Mouse (Mus musculus) neural tube, embryonic 13.5 days (tissue): Measurements from ENCODE around the gene Gm10563. TPM values are rescaled to one million over a fixed set of nuclear protein-coding genes. Genes with fewer than 3 reads are reported as not detected.
"Not testable (repeated sequence)": the region's sequence is repeated elsewhere in the genome, so short reads cannot be mapped to it uniquely, and the experiment has no call there.

Source experiments
- ATAC-seq: fragments of 200-750 bp; cut with Nextera tagmentation; 2 replicates; pipeline ENCODE4 v1.8.0; 2017; ENCODE audit warnings: low read depth, mild to moderate bottlenecking, moderate TSS enrichment, moderate library complexity
- H3K27ac ChIP-seq: fragments of 300-500 bp; sonication (generic); replicated peaks from 2 replicates; pipeline ENCODE4 v1.5.1; 2015; ENCODE audit warnings: moderate library complexity, mild to moderate bottlenecking, inconsistent platforms
- H3K27me3 ChIP-seq: fragments of 300-500 bp; sonication (generic); 2 replicates; pipeline ENCODE4 v1.6.1; 2015; ENCODE audit warnings: mild to moderate bottlenecking, inconsistent platforms
- H3K36me3 ChIP-seq: fragments of 300-500 bp; sonication (generic); 2 replicates; pipeline ENCODE4 v1.6.1; 2015; ENCODE audit warnings: mild to moderate bottlenecking, inconsistent platforms
- H3K4me1 ChIP-seq: fragments of 300-500 bp; sonication (generic); replicated peaks from 2 replicates; pipeline ENCODE4 v1.6.1; 2015; ENCODE audit warnings: inconsistent platforms
- H3K4me2 ChIP-seq: fragments of 300-500 bp; sonication (generic); 2 replicates; pipeline ENCODE4 v1.6.1; 2015; ENCODE audit warnings: inconsistent platforms, mild to moderate bottlenecking, moderate library complexity
- H3K4me3 ChIP-seq: fragments of 300-500 bp; sonication (generic); 2 replicates; pipeline ENCODE4 v1.5.1; 2015; ENCODE audit warnings: mild to moderate bottlenecking, inconsistent platforms
- H3K9ac ChIP-seq: fragments of 300-500 bp; sonication (generic); 2 replicates; pipeline ENCODE4 v1.6.1; 2015; ENCODE audit warnings: moderate library complexity, mild to moderate bottlenecking, inconsistent platforms
- H3K9me3 ChIP-seq: fragments of 300-500 bp; sonication (generic); 2 replicates; pipeline ENCODE4 v1.6.1; 2016; ENCODE audit warnings: inconsistent platforms
- WGBS: fragments of 180-500 bp; shearing (Covaris S2); methylation state at CpG from one replicate; pipeline ENCODE4 v1.1.7; 2015; 5-methylcytosine and 5-hydroxymethylcytosine counted together
- polyA plus RNA-seq: library from polyadenylated mRNA; unstranded; fragments of >200 nt; fragmentation: Nextera tagmentation; extraction: Ambion mirVana; gene quantifications from 2 replicates; pipeline ENCODE4 v1.2.1, GENCODE M21; 2015

The Gm10563 gene
- polyA plus RNA-seq, 1 experiment from 2014 or later: not detected

- Histone ChIP-seq H3K27ac (no peak overlapping the region), H3K9me3 (no peaks in the 10 kb centered on the region), H3K4me1 (no peaks in the 10 kb centered on the region), H3K4me2 (no peak overlapping the region), H3K4me3 (no peak overlapping the region), H3K9ac (no peak overlapping the region), H3K36me3 (peaks cover 80% of the 10 kb centered on the region), H3K27me3 (no peaks in the 10 kb centered on the region)
- 94% methylated on average over 6 of the region's 6 CpGs for WGBS
- no peak for ATAC-seq
Measured at GRCm38 (mm10) chr4:155582279-155582905, 62.8 kb downstream of the Gm10563 start.

DNA sequence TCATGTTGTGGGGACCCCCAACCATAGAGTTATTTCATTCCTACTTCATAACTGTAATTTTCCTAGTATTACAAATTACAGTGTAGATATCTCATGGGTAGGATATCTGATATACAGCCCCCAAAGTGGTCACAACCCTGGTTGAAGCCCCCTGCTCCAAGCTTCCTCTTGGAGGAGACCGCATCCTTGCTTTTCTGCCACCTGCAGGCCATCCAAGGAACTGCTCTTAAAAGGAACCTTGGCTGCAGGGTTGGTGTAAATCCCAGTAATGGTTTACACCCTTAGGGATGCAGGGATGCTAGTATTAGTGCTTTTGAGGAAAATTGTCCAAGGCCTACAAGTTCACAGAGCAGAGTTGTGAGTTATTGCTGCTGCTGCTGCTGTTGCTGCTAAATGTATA lies 64.8 kb downstream of the Gm10563 start:
- WGBS: 28% methylated on average over 1 of the region's 1 CpGs
- no peak overlapping the region for H3K4me2 ChIP-seq
- no peak for ATAC-seq
- no peaks in the 10 kb centered on the region for H3K9me3 ChIP-seq
- H3K27ac ChIP-seq: no peak overlapping the region
- no peaks in the 10 kb centered on the region for H3K4me1 ChIP-seq
- H3K27me3 ChIP-seq: no peaks in the 10 kb centered on the region
- peaks cover 77% of the 10 kb centered on the region for H3K36me3 ChIP-seq
- no peak overlapping the region for H3K4me3 ChIP-seq
- no peak overlapping the region for H3K9ac ChIP-seq

DNA sequence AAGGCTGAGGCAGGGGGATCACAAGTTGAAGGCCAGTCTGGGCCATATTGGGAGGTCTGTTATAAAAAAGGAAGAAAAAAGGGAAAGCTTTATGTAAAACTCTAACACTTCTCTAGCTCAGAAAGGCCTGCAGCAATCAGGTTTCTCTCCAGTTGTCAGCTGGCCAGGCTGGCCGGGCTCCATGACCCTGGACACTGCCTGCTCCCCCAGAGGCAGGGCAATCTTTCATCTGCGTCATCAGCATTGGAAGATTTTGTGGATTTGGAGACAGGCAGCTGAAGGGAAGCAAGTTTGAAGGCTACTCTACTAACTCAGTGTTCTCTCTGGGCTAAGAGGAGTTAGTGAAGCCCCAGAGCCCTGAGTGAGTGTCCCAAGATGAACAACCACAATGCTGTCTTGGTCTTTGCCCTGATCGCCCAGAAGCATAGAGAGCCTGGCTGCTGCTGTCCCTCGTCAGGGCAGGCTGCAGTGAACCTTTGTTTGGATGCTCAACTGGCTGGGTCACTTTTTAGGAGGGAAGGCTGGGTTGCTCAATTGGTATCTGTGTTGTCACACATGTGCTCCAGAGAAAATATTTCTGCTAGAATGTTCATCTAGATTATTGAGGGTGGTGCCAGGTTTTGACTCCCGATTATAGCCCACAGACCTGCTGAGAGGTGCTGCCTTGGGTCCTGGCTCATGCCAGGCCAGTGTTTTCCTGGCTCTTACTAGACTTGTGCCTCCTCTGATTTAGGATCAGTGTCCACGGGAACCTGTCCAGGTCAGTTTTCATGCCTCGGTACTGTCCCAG lies 66.7 kb downstream of the Gm10563 start:
- WGBS: 90% methylated on average over 7 of the region's 7 CpGs
- Histone ChIP-seq H3K27ac (no peak overlapping the region), H3K4me3 (no peak overlapping the region), H3K9me3 (no peaks in the 10 kb centered on the region), H3K36me3 (peaks cover 58% of the 10 kb centered on the region), H3K27me3 (no peaks in the 10 kb centered on the region), H3K4me2 (no peak overlapping the region), H3K4me1 (no peaks in the 10 kb centered on the region), H3K9ac (no peak overlapping the region)
- ATAC-seq: no peak

GRCm38 (mm10) chr4:155577741-155578140 lies 67.5 kb downstream of the Gm10563 start:
- 91% methylated on average over 5 of the region's 5 CpGs for WGBS
- Histone ChIP-seq H3K9me3 (no peaks in the 10 kb centered on the region), H3K27ac (no peak overlapping the region), H3K4me1 (no peaks in the 10 kb centered on the region), H3K4me2 (no peak overlapping the region), H3K9ac (no peak overlapping the region), H3K36me3 (peaks cover 53% of the 10 kb centered on the region), H3K4me3 (no peak overlapping the region), H3K27me3 (no peaks in the 10 kb centered on the region)
- no peak for ATAC-seq

DNA sequence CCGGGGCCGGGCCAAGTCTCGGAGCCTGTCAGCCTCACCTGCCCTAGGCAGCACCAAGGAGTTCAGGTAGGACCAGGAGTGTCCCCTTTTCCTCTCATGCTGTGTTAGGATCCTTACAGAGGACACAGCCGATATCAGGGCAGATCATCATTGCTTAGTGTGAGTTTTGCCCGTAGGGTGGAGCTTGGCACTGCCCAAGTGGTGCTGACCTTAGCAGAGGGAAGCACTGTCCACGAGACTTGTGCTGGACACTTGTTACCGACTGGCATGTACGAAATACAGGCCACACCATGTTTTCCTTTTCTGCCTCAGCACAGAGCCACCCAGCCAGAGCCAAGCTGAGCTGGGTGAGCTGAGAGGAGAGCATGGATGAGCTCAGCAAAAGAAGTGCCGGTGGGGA lies 68.1 kb downstream of the Gm10563 start:
- no peak overlapping the region for H3K9ac ChIP-seq
- WGBS: 96% methylated on average over 9 of the region's 9 CpGs
- H3K4me3 ChIP-seq: no peak overlapping the region
- H3K4me2 ChIP-seq: no peak overlapping the region
- no peaks in the 10 kb centered on the region for H3K9me3 ChIP-seq
- H3K36me3 ChIP-seq: peaks cover 46% of the 10 kb centered on the region
- no peaks in the 10 kb centered on the region for H3K4me1 ChIP-seq
- H3K27me3 ChIP-seq: no peaks in the 10 kb centered on the region
- ATAC-seq: no peak
- H3K27ac ChIP-seq: no peak overlapping the region

DNA sequence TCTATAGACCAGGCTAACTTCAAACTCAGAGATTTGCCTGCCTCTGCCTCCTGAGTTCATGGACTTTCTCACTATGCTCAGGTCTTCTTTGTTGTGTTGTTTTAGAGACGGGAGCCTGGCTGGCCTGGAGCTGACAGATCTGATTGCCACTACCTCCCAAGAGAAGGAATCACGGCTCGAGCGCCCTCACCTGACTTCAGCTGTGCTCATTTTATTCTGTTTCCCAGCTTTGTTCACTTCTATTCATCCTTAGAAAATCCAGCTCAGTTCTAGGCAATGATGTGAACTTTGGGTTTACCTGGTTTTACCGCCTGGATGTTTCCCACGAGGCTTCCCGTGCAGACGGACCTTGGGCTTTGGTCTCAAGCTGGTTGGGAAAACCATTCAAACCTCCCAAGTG lies 69.7 kb downstream of the Gm10563 start:
- Histone ChIP-seq H3K4me2 (no peak overlapping the region), H3K4me3 (no peak overlapping the region), H3K36me3 (peaks cover 40% of the 10 kb centered on the region), H3K4me1 (no peaks in the 10 kb centered on the region; the same call in 1 of the 2 replicates), H3K9me3 (no peaks in the 10 kb centered on the region), H3K9ac (no peak overlapping the region), H3K27ac (no peak overlapping the region), H3K27me3 (no peaks in the 10 kb centered on the region)
- ATAC-seq: no peak
- 89% methylated on average over 8 of the region's 8 CpGs for WGBS

GRCm38 (mm10) chr4:155574931-155575330 lies 70.3 kb downstream of the Gm10563 start:
- H3K9me3 ChIP-seq: no peaks in the 10 kb centered on the region
- WGBS: 88% methylated on average over 11 of the region's 11 CpGs
- no peak overlapping the region for H3K27ac ChIP-seq
- H3K36me3 ChIP-seq: peaks cover 40% of the 10 kb centered on the region
- H3K4me3 ChIP-seq: no peak overlapping the region
- H3K4me2 ChIP-seq: no peak overlapping the region
- no peak overlapping the region for H3K9ac ChIP-seq
- no peaks in the 10 kb centered on the region; the same call in 1 of the 2 replicates for H3K4me1 ChIP-seq
- ATAC-seq: no peak
- no peaks in the 10 kb centered on the region for H3K27me3 ChIP-seq

- no peak for ATAC-seq
Measured at GRCm38 (mm10) chr4:155573876-155574275, 71.3 kb downstream of the Gm10563 start.

DNA sequence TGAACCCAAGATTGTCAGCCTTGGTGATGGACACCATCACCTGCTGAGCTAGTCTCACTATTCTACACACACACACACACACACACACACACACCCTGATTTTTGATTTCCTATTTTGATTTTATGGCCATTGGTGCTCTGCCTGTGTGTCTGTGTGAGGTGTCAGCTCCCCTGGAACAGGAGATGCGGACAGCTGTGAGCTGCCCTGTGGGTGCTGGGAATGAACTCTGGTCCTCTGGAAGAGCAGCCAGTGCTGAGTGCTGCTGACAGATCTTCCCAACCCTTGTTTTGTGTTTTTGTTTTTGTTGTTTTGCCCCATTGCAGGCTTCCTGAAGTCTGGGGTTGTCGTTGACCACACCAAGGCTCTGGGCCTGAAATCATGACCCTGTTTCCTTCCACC lies 72.1 kb downstream of the Gm10563 start:
- Histone ChIP-seq H3K9me3 (no peaks in the 10 kb centered on the region), H3K27me3 (no peaks in the 10 kb centered on the region), H3K9ac (no peak overlapping the region), H3K27ac (no peak overlapping the region), H3K4me1 (no peaks in the 10 kb centered on the region; the same call in none of the 2 replicates), H3K4me2 (no peak overlapping the region), H3K4me3 (no peak overlapping the region), H3K36me3 (peaks cover 23% of the 10 kb centered on the region)
- 95% methylated on average over 2 of the region's 2 CpGs for WGBS
- ATAC-seq: no peak

More at GRCm38 (mm10) chr4:155573876-155574275, 71.3 kb downstream of the Gm10563 start:
- no peaks in the 10 kb centered on the region; the same call in 1 of the 2 replicates for H3K4me1 ChIP-seq
- H3K4me3 ChIP-seq: no peak overlapping the region
- no peak overlapping the region for H3K9ac ChIP-seq
- H3K4me2 ChIP-seq: no peak overlapping the region
- 97% methylated on average over 9 of the region's 9 CpGs for WGBS
- H3K27me3 ChIP-seq: no peaks in the 10 kb centered on the region
- peaks cover 30% of the 10 kb centered on the region for H3K36me3 ChIP-seq
- no peak overlapping the region for H3K27ac ChIP-seq
- no peaks in the 10 kb centered on the region for H3K9me3 ChIP-seq

GRCm38 (mm10) chr4:155571442-155571841 lies 73.8 kb downstream of the Gm10563 start:
- 89% methylated on average over 2 of the region's 2 CpGs for WGBS
- no peak overlapping the region for H3K27ac ChIP-seq
- H3K4me2 ChIP-seq: no peak overlapping the region
- no peaks in the 10 kb centered on the region for H3K27me3 ChIP-seq
- H3K9me3 ChIP-seq: no peaks in the 10 kb centered on the region
- no peak overlapping the region for H3K9ac ChIP-seq
- H3K4me3 ChIP-seq: no peak overlapping the region
- peaks cover 2% of the 10 kb centered on the region for H3K4me1 ChIP-seq
- peaks cover 7% of the 10 kb centered on the region for H3K36me3 ChIP-seq
- ATAC-seq: no peak

- not testable (repeated sequence) for H3K4me2 ChIP-seq, H3K4me3 ChIP-seq, H3K9me3 ChIP-seq, ATAC-seq, H3K9ac ChIP-seq, H3K36me3 ChIP-seq, H3K27ac ChIP-seq, H3K27me3 ChIP-seq
- H3K4me1 ChIP-seq: peaks cover 13% of the 10 kb centered on the region
- 93% methylated on average over 11 of the region's 11 CpGs for WGBS
Measured at GRCm38 (mm10) chr4:155570315-155570714, 74.9 kb downstream of the Gm10563 start.

GRCm38 (mm10) chr4:155569818-155570217 lies 75.4 kb downstream of the Gm10563 start:
- H3K9me3 ChIP-seq: no peaks in the 10 kb centered on the region
- H3K9ac ChIP-seq: no peak overlapping the region
- peaks cover 18% of the 10 kb centered on the region for H3K4me1 ChIP-seq
- WGBS: 95% methylated on average over 6 of the region's 6 CpGs
- H3K4me3 ChIP-seq: no peak overlapping the region
- no peaks in the 10 kb centered on the region for H3K36me3 ChIP-seq
- H3K4me2 ChIP-seq: no peak overlapping the region
- H3K27ac ChIP-seq: no peak overlapping the region
- H3K27me3 ChIP-seq: no peaks in the 10 kb centered on the region
- ATAC-seq: no peak
